Mouse (Mus musculus) splenic B cell, adult 2 months (primary cell): ENCODE results near the gene Srebf1.

ENCODE experiments used
- DNase-seq: peaks from one replicate; pipeline ENCODE4 v3.0.0-alpha.2; 2011; ENCODE audit warnings: low read depth, low spot score
- H3K27me3 ChIP-seq: 2 replicates; pipeline ENCODE4 v1.6.1; 2012; ENCODE audit warnings: mild to moderate bottlenecking, low read length, moderate library complexity, mixed read lengths; ENCODE audit not compliant: control insufficient read depth, poor library complexity, insufficient read depth, severe bottlenecking
- H3K36me3 ChIP-seq: 2 replicates; pipeline ENCODE4 v1.6.1; 2012; ENCODE audit warnings: mild to moderate bottlenecking, low read length, moderate library complexity, mixed read lengths; ENCODE audit not compliant: control insufficient read depth, poor library complexity, insufficient read depth, severe bottlenecking

Srebf1 gene

DNA sequence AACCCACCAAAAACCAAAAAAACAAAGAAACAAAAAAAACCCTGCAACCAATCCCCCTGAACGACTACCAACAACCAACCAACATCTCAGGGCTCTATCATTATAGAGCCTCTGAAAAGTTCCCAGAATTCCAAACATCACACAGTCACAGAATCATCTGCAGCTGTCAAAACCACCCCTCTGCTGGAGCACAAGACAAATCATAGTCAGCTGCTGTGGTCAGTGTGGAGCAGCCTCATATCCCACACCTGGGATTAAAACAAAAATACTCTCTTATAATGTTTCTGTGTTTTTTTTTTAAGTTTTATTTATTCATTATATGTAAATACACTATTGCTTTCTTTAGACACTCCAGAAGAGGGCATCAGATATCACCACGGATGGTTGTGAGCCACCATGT, 27.5 kb upstream of the Srebf1 start:
- Histone ChIP-seq H3K27me3 (no peaks in the 10 kb centered on the region), H3K36me3 (no peaks in the 10 kb centered on the region)
- DNase-seq = no peak

DNA sequence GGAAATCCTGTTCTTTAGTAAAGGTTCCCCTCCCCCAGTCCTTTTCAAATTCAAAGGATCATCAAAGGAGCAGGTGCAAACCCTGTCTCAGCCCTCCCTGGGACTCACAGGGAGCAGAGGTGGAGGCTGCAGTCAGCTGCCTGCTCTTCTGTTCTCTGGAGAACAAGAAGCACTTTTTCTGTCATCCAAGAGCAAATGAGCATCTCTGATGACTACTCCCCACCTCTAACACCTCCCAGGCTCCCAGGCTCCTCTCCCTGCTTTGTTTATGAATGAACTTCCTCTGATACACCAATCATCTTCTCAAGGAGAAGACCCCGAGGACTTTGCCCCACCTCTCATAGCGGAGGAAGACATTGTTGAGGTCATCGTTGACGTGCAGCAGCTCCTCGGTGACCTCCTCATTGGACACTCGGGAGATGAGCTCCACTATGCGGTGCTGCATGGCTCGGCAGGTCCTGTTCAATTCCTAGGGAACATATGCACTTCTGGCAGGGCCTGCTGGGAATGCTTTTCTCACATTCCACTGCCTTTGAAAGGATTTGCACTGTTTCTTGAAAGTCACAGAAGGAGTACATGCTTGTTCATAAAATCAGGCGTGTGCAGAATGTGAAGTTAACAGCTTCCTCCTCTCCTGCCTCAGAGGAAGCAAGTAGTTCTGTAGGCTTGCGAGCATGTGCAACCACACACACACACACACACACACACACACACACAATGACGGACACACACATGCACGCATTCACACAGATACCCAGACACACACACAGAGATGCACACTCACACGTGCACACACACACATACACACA, 26.4 kb upstream of the Srebf1 start:
- no peaks in the 10 kb centered on the region for H3K36me3 ChIP-seq
- DNase-seq = no peak
- H3K27me3 ChIP-seq = no peaks in the 10 kb centered on the region

- no peaks in the 10 kb centered on the region for H3K36me3 ChIP-seq
- no peaks in the 10 kb centered on the region for H3K27me3 ChIP-seq
- no peak for DNase-seq
Measured at GRCm38 (mm10) chr11:60247753-60248550, 25.6 kb upstream of the Srebf1 start.

GRCm38 (mm10) chr11:60246077-60246476, 23.7 kb upstream of the Srebf1 start:
- DNase-seq = no peak
- Histone ChIP-seq H3K36me3 (no peaks in the 10 kb centered on the region; the same call in 1 of the 2 replicates), H3K27me3 (no peaks in the 10 kb centered on the region)

DNA sequence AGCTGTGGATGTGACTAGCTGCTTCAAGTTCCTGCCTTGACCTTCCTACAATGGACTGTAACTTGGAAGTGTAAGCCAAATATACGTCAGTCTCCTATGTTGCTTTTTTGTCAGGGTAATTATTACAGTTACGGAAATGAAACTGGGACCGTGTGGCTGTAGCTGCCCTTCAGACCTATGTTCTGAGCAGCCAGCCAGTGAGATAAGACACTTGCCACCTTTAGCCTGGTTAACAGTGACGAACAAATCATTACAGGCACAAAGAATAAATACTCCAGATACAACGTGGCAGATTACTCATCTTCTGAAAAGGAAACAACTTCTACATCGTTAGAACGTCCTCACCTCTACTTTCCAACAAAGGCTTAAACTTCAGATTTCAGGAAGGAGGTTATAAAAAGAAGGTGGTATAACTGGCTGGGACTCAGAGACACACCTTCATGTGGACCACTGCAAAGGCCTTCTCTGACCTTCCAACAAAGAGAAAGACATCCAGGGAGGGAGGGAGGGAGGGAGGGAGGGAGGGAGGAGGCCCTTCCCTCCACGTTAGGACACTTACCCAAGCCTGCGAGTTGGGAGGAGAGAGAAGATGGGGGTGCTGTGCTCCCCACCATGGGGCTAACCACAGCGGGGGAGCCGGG, 22.2 kb upstream of the Srebf1 start:
- no peak for DNase-seq
- no peaks in the 10 kb centered on the region for H3K27me3 ChIP-seq
- no peaks in the 10 kb centered on the region; the same call in 1 of the 2 replicates for H3K36me3 ChIP-seq

DNA sequence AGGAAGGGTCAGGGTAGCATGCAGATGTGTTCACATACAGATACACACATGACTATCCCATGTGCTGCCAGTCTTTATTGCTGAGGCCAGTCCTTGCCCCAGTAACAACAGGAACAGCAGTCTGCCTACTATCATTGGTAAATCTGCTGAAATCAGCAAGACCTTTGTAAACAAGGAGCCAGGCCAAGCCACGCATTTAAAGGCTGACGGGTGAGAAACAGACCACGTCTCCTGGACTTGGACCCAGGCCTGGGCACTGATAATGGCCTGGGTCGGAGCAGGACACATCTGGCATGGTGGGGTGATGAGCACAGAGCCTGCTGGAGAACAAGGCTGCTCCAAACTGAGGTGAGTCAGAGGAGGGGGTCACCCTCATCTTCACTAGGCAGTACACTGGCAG, 18.1 kb upstream of the Srebf1 start:
- Histone ChIP-seq H3K36me3 (no peaks in the 10 kb centered on the region; the same call in 1 of the 2 replicates), H3K27me3 (no peaks in the 10 kb centered on the region)
- no peak for DNase-seq

DNA sequence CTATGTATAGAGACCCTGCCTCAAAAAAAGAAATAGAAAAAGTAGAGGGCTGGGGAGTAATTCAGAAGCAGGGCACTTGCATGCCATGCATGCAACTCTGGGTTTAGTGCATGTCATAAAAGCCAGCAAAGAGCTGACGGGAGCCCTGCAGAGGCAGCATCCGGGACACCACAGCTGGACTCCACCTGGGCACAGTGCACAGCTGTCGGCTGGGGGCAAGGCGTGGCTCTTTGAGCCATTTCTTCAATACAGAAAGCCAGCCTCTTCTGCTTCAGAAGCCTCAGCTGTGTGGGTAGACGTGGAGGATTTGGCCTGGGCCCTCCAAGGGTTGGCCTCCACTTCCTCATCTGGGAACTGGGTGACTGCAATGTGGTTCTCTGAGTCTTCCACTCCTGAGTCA, 13.0 kb upstream of the Srebf1 start:
- Histone ChIP-seq H3K27me3 (no peaks in the 10 kb centered on the region), H3K36me3 (no peaks in the 10 kb centered on the region)

GRCm38 (mm10) chr11:60233235-60233634, 10.9 kb upstream of the Srebf1 start:
- Histone ChIP-seq H3K27me3 (no peaks in the 10 kb centered on the region), H3K36me3 (no peaks in the 10 kb centered on the region)
- DNase-seq = no peak

More for the DNA sequence above, 13.0 kb upstream of the Srebf1 start:
- DNase-seq = no peak

DNA sequence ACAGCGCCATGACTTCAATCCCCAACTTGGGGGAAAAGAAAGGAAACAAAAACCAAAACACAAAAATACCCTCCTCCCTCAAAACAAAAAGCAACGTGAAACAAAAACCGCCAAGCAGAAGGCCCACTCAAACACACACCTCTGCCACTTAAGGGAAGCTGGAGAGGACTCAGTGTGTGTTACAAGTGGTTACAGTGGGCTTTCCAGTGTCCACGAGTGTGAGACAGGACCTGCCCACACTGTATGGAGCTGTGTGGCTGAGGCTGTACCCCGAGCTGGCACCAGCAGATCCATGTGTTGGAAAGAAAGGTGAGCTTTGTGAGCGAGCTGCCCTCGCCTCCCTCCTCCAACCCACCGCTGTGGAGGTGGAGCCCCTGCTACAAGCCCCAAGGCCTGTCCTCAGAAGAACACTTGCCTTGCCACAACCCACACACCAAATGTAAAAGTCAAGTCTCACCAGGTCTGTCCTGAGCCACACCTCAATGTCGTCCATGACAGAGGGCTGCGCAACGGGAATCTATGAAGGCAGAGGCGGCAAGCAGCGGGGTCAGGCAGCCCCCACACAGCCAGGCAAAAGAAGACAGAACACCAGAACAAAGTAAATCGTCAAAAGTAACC, 10.2 kb upstream of the Srebf1 start:
- H3K27me3 ChIP-seq = no peaks in the 10 kb centered on the region
- no peaks in the 10 kb centered on the region for H3K36me3 ChIP-seq
- no peak for DNase-seq

GRCm38 (mm10) chr11:60231951-60232350, 9.6 kb upstream of the Srebf1 start:
- no peak for DNase-seq
- Histone ChIP-seq H3K36me3 (no peaks in the 10 kb centered on the region), H3K27me3 (no peaks in the 10 kb centered on the region)

DNA sequence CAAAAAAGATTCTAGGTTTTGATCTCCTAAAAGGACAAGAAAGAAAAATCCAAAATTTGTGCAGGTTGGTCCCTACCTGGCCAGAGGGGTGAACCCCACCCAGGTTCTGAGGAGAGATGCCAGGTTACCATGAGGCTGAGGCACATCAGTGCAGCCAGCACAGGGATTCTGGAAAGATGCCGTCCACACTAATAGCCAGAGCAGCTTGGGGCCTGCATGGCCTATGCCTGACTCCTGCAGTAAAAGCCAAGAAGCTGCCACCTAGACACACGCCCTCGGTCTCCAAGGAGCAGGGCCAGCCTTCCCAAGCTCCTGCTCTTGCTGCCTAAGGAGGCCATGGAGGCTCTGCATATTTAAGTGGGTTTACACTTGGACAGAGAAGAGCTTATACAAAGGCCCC, 8.9 kb upstream of the Srebf1 start:
- DNase-seq = no peak
- Histone ChIP-seq H3K27me3 (no peaks in the 10 kb centered on the region), H3K36me3 (no peaks in the 10 kb centered on the region)

DNA sequence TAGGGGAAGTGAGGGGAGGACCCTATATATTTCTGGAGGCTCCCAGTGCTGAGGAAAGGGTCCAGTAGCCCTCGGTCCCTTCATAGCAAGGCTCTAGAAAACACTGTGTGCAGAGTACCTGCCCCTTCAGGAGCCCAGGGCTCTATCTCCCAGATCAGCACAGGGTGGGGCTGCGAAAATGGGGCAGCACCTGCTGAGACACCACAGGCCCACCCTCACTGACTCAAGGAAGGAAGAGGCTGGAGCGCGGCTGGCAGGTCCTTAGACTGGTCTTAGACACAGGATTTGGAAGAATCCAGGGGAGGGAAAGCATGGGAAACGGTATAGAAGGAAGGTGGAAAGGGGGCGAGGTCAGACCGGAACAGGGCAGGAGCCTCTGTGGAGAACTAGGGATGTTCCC, 8.1 kb upstream of the Srebf1 start:
- H3K27me3 ChIP-seq = no peaks in the 10 kb centered on the region
- no peaks in the 10 kb centered on the region for H3K36me3 ChIP-seq
- no peak for DNase-seq

DNA sequence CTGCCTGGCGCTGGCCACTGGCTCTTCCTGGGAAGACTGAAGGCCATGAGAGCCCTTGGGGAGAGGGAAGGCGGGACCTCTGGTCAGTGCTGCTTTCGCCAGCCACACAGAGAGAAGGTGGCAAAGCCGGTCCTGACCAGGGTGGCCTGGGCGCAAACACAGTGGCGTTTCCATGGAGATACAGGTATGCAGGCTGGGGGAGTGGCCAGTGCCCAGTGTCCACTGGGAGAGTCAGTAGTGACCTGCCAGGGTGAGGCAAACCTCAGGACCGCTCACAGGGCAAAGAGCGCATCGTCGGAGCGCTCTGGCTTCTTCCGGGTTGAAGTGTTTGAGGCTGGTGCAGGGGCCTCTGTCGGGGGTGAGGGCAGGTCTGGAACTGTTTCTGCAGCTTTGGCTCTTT, 7.4 kb upstream of the Srebf1 start:
- no peaks in the 10 kb centered on the region for H3K36me3 ChIP-seq
- DNase-seq = no peak
- no peaks in the 10 kb centered on the region for H3K27me3 ChIP-seq

DNA sequence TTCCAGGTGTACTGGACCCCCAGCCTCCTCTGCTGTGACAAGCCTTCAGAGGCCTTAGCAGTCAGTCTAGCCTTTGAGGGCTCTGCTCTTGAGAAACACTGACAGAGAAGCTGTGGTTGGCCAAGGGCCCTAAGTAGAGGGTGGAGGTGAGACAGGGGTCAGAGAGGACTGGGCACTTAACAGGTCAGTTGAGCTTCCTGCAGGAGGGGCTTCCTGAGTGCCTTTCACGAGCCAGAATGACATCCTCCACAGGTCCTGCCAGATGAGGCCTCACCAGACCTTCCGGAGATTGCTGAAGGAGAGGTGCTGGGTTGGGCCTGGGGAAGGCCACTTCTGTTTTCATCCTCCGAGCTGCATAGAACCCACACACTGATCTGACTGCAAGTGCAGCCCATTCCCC, 6.1 kb upstream of the Srebf1 start:
- DNase-seq = no peak
- no peaks in the 10 kb centered on the region for H3K27me3 ChIP-seq

GRCm38 (mm10) chr11:60225874-60226273, 3.5 kb upstream of the Srebf1 start:
- DNase-seq = no peak
- Histone ChIP-seq H3K36me3 (no peaks in the 10 kb centered on the region), H3K27me3 (no peaks in the 10 kb centered on the region)

More for the DNA sequence above, 6.1 kb upstream of the Srebf1 start:
- H3K36me3 ChIP-seq = no peaks in the 10 kb centered on the region
